Mouse (Mus musculus) small intestine, adult 2 months (tissue): Measurements from ENCODE around the gene Cpa1. TPM values are rescaled to one million over a fixed set of nuclear protein-coding genes. Genes with fewer than 3 reads are reported as not detected.

Experiments
- H3K27ac ChIP-seq: fragments of 200-500 bp; 2 replicates; pipeline ENCODE4 v1.5.1; 2012; ENCODE audit warnings: low read depth, low read length, control low read depth, inconsistent platforms; ENCODE audit not compliant: insufficient read depth
- H3K27me3 ChIP-seq: fragments of 200-500 bp; 2 replicates; pipeline ENCODE4 v1.6.1; 2012; ENCODE audit warnings: mild to moderate bottlenecking, moderate library complexity, low read length, inconsistent platforms; ENCODE audit not compliant: control insufficient read depth, insufficient read depth
- H3K36me3 ChIP-seq: fragments of 200-500 bp; 2 replicates; pipeline ENCODE4 v1.6.1; 2012; ENCODE audit warnings: mild to moderate bottlenecking, low read length, control low read depth, inconsistent platforms; ENCODE audit not compliant: control insufficient read depth, insufficient read depth
- H3K4me1 ChIP-seq: fragments of 200-500 bp; 2 replicates; pipeline ENCODE4 v1.6.1; 2012; ENCODE audit warnings: low read length, inconsistent platforms, mixed read lengths; ENCODE audit not compliant: control insufficient read depth, insufficient read depth, insufficient read length
- H3K4me3 ChIP-seq: fragments of 200-500 bp; 2 replicates; pipeline ENCODE4 v1.5.1; 2012; ENCODE audit warnings: low read depth, mild to moderate bottlenecking, control low read depth, inconsistent platforms, low read length, moderate library complexity
- CTCF ChIP-seq: fragments of 200-500 bp; IDR thresholded peaks from 2 replicates; pipeline ENCODE4 v1.5.1; 2012; ENCODE audit warnings: low read depth, mild to moderate bottlenecking, control low read depth, inconsistent platforms, low read length, moderate library complexity, mixed read lengths; ENCODE audit not compliant: insufficient replicate concordance, insufficient read length; ENCODE audit errors: extremely low read depth
- POLR2A ChIP-seq: fragments of 200-500 bp; IDR thresholded peaks from 2 replicates; pipeline ENCODE4 v1.6.1; 2012; ENCODE audit warnings: low read depth, mild to moderate bottlenecking, control low read depth, inconsistent platforms, low read length, moderate library complexity
- WGBS: fragments of 180-500 bp; shearing (Covaris S2); methylation state at CpG from one replicate; pipeline ENCODE4 v1.1.7; 2018; 5-methylcytosine and 5-hydroxymethylcytosine counted together
- polyA plus RNA-seq: library from polyadenylated mRNA; depleted of rRNA; stranded (reverse); fragments of >200 nt; gene quantifications from 2 replicates; pipeline ENCODE4 v1.2.3, GENCODE M21; 2012

Cpa1 gene
- polyA plus RNA-seq, 1 experiment = 10.6 TPM

DNA sequence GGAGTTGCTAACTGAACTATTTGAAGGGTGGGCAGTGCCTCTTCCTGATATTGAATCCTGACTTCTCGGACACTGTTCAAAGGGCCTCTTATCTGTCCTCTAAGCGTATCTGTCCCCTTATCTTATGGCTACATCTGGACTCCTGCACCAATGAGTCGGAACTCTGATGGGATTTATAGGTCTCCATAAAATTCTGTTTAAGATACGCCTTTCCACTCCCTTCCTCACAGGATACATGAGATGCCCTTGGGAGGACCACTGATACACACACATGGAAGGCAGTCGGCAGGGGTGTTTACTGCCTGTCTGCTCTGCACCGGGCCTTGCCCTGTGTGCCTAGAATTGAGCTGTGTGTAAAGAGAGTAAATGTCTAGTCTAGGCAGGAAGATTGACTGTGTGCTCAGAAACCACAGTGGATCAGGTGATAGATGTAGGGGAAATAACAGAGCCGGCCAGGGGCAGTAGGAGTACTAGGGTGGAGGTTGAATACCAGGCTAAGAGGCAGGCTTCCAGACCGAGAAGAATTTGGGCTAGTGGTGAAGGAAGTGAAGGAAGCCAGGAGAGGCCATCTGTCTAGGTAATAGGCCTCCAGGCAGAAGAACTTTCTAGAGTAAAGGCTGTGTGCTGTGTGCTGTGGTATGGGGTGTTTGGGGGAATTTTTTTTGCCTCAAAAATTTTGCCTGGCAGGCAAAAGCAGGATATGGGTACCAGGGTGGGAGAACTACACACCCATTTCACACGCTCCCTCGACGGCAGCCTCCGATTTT, 4.9 kb downstream of the Cpa1 start:
- H3K27me3 ChIP-seq = no peaks in the 10 kb centered on the region
- no peak overlapping the region for H3K27ac ChIP-seq
- no peak overlapping the region for H3K4me3 ChIP-seq
- TF ChIP-seq POLR2A = no peak
- no peak for TF ChIP-seq CTCF
- H3K4me1 ChIP-seq = peaks cover 8% of the 10 kb centered on the region; the same call in 1 of the 2 replicates
- H3K36me3 ChIP-seq = no peaks in the 10 kb centered on the region
- WGBS = 42% methylated on average over 12 of the region's 12 CpGs

DNA sequence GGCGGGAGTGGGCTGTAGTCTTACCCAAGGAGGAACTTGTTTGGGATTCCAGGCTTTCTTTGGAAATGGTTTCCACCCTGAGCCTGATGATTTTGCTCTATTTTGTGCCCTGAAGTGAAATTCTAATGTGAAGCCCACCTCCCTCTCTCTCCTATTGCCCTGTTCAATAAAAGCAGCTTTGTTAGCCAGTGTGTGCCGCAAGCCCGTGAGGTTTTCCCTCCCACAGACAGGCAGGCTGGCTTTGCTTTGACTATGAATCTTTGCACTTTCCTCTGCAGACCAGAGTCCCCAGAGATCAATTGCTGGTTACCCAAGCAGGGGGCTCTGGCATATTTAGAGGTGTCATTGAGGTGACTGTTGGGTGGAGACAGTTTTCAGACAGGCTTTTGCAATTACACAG, 5.4 kb downstream of the Cpa1 start:
- TF ChIP-seq CTCF = no peak
- TF ChIP-seq POLR2A = no peak
- Histone ChIP-seq H3K27ac (no peak overlapping the region), H3K36me3 (no peaks in the 10 kb centered on the region), H3K4me1 (peaks cover 8% of the 10 kb centered on the region; the same call in 1 of the 2 replicates), H3K4me3 (no peak overlapping the region), H3K27me3 (no peaks in the 10 kb centered on the region)
- WGBS = 90% methylated on average over 3 of the region's 3 CpGs

DNA sequence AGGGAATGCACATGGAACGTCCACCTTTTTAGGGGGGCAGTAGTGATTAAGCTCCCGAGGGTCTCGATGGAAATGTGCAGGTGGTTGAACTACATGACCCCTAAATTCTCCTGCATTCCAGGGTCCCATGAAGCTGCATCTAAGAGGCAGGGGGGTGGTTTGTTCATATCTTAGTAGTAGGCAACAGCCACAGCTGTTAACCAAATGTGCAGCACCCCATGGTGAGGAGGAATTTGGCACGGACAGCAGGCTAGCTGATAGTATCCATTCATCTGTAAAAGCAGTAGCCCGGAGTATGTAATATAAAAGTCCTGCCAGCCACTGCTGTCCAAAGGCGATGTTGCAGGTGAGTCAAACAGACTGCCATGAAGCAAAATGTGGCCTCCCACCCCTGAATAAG, 6.4 kb downstream of the Cpa1 start:
- WGBS = 90% methylated on average over 6 of the region's 6 CpGs
- Histone ChIP-seq H3K4me3 (no peak overlapping the region), H3K4me1 (peaks cover 8% of the 10 kb centered on the region; the same call in 1 of the 2 replicates), H3K36me3 (no peaks in the 10 kb centered on the region), H3K27me3 (no peaks in the 10 kb centered on the region), H3K27ac (no peak overlapping the region)
- TF ChIP-seq POLR2A = no peak
- TF ChIP-seq CTCF = no peak

DNA sequence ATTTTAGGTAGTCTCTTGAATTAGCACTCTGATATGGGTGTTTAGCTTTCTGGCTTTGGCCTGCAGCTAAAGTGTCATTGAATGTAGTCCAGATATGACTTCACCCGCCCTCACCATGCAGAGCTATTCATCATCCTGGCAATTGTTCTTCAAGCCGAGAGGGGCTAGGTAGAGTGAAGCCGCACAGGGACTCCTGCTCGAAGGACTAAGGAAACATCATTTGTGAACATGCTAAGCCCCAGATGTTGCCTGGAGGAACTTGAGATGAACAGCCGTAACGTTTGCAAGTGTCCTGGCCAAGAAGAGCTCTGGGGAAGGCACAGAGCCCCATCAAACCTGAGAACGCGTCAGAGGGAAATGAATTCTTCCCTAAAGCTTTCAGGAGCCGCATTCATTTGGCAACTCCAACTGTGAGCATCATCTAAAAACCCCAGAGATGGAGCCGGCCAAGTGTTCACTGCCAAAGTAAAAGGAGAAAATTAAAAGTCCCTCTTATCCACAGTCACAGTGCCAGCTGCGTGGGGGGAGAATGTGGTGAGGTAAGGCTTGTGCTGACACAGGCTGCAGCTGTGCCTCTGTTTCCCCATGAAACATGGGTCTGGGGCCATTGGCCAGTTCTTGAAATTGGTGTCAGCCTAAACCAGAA, 10.8 kb downstream of the Cpa1 start:
- Histone ChIP-seq H3K4me1 (peaks cover under 1% of the 10 kb centered on the region; the same call in 1 of the 2 replicates), H3K36me3 (no peaks in the 10 kb centered on the region)

DNA sequence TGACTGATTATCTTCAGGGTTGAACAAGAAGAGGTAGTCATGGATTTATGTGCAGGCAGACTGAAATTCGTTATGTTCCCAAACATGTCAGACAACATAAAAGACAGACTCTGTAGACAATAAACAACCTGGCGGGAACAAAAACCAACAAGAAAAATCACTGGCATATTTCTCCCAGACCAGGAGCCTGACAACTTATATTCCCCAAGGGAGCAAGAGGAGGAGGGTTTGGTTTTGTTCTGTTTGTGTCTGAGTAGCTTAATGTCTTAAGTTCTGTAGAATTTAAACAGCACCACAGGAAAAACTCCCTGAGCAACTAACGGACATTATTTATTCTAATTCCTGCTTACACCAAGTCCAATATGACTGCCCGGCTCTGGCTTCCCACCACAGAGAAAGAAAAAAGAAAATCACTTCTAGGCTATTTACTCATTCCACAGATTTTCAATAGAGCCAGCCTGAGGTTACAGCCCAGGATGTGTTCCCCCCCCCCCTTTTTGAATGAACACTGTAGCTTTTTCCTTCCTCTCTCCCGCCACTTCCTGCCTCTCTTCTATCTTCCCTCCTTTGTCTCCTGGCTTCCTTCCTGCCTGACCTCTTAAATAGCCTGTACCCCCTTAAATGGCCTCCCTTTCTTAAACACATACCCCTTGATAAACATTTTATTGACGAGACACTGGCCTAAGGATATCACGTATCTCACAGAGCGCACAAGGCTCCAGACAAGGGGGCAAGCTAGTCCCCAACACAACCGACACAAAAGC, 13.6 kb downstream of the Cpa1 start:
- Histone ChIP-seq H3K4me3 (no peak overlapping the region), H3K27ac (no peak overlapping the region), H3K4me1 (no peaks in the 10 kb centered on the region), H3K36me3 (no peaks in the 10 kb centered on the region; the same call in 1 of the 2 replicates), H3K27me3 (no peaks in the 10 kb centered on the region)
- WGBS = 83% methylated on average over 9 of the region's 9 CpGs
- TF ChIP-seq POLR2A (no peak), CTCF (no peak)

More for the DNA sequence above, 10.8 kb downstream of the Cpa1 start:
- WGBS = 79% methylated on average over 11 of the region's 11 CpGs
- no peak overlapping the region for H3K4me3 ChIP-seq
- no peaks in the 10 kb centered on the region for H3K27me3 ChIP-seq
- H3K27ac ChIP-seq = no peak overlapping the region
- no peak for TF ChIP-seq POLR2A
- TF ChIP-seq CTCF = no peak

DNA sequence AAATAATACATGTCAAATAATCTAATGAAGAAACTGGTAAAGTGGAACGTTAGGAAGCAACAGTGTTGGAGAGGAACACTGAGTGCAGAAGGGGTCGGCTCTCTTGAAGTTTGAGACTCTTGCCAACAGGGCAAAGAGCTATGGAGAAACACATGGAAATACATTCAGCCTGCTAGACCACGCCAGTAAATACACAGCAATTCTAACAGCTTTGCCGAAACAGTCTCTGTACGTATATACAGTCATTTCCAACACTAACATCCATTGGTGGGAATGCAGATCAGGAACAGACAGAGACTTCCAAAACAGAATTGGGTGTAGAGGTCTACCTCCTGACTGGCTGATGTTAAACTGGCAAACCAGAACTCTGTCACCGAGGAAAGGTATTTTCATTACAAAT, 14.5 kb downstream of the Cpa1 start:
- TF ChIP-seq POLR2A (no peak), CTCF (no peak)
- WGBS = 89% methylated on average over 6 of the region's 6 CpGs
- peaks cover 1% of the 10 kb centered on the region; the same call in 1 of the 2 replicates for H3K36me3 ChIP-seq
- H3K27me3 ChIP-seq = no peaks in the 10 kb centered on the region
- no peak overlapping the region for H3K27ac ChIP-seq
- no peak overlapping the region for H3K4me3 ChIP-seq
- no peaks in the 10 kb centered on the region for H3K4me1 ChIP-seq

DNA sequence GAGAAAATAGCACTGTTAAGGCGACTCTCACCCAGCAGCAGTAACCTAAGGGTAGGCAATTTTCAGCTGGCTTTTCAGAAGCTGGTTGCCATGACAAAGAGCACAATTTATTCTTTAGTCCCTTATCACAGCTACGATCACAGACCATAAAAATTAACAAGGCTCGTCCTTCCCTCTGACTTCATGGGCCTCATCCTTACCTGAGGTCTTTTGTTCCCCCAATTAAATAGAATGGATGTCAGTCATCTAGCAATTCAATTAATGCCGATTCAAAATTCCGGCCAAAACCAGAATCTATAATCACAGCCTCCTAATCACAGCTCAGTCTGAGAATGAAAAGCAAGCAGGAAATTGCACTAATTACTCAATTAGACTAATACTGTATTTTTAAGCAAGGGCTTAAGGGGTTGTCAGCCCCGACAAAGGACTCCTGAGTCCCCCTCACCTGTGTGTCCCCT, 15.4 kb downstream of the Cpa1 start:
- H3K4me3 ChIP-seq = no peak overlapping the region
- H3K27ac ChIP-seq = no peak overlapping the region
- TF ChIP-seq CTCF = no peak
- no peak for TF ChIP-seq POLR2A
- no peaks in the 10 kb centered on the region for H3K27me3 ChIP-seq
- no peaks in the 10 kb centered on the region for H3K4me1 ChIP-seq
- H3K36me3 ChIP-seq = peaks cover 1% of the 10 kb centered on the region; the same call in 1 of the 2 replicates
- 68% methylated on average over 6 of the region's 6 CpGs for WGBS
